Mouse (Mus musculus) layer of hippocampus, adult 8-10 months (tissue): Measurements from ENCODE around the gene Lcp1. TPM values are rescaled to one million over a fixed set of nuclear protein-coding genes. Genes with fewer than 3 reads are reported as not detected.

Experiments used
- DNase-seq, 2 experiments: peaks; one replicate each; pipeline ENCODE4 v3.0.0; 2022; ENCODE audit warnings: low spot score in 2 of 2
- total RNA-seq, 4 experiments: library from RNA; stranded (reverse); gene quantifications; 2 replicates each; pipeline ENCODE4 v1.2.4; 2022

Lcp1 gene
- total RNA-seq, 4 experiments from 2014 or later: 5.1 to 23.3 (median 13.0) TPM

- no peak for DNase-seq
Observed at GRCm38 (mm10) chr14:75176425-75177045, 45.6 kb downstream of the Lcp1 start.

- no peak for DNase-seq
Observed at GRCm38 (mm10) chr14:75177400-75177799, 46.5 kb downstream of the Lcp1 start.

- no peak for DNase-seq
Observed at GRCm38 (mm10) chr14:75178384-75178793, 47.5 kb downstream of the Lcp1 start.

GRCm38 (mm10) chr14:75178801-75179211 is 47.9 kb downstream of the Lcp1 start:
- DNase-seq: no peak

- no peak for DNase-seq
Observed at GRCm38 (mm10) chr14:75179255-75179963, 48.5 kb downstream of the Lcp1 start.

GRCm38 (mm10) chr14:75180551-75180978 is 49.7 kb downstream of the Lcp1 start:
- DNase-seq: no peak

GRCm38 (mm10) chr14:75181062-75181935 is 50.4 kb downstream of the Lcp1 start:
- no peak for DNase-seq

- DNase-seq: no peak
Observed at GRCm38 (mm10) chr14:75182378-75182777, 51.5 kb downstream of the Lcp1 start.

GRCm38 (mm10) chr14:75182831-75183230 is 51.9 kb downstream of the Lcp1 start:
- no peak for DNase-seq

- no peak for DNase-seq
Observed at GRCm38 (mm10) chr14:75184069-75184790, 53.3 kb downstream of the Lcp1 start.

GRCm38 (mm10) chr14:75185796-75186594 is 55.1 kb downstream of the Lcp1 start:
- no peak for DNase-seq

- no peak for DNase-seq
Observed at GRCm38 (mm10) chr14:75186858-75187415, 56.0 kb downstream of the Lcp1 start.

- DNase-seq: no peak
Observed at GRCm38 (mm10) chr14:75188521-75188920, 57.6 kb downstream of the Lcp1 start.

- no peak for DNase-seq
Observed at GRCm38 (mm10) chr14:75189031-75189430, 58.1 kb downstream of the Lcp1 start.

GRCm38 (mm10) chr14:75190683-75191082 is 59.8 kb downstream of the Lcp1 start:
- DNase-seq: no peak

GRCm38 (mm10) chr14:75192427-75192826 is 61.5 kb downstream of the Lcp1 start:
- no peak for DNase-seq

- no peak for DNase-seq
Observed at GRCm38 (mm10) chr14:75192858-75193257, 62.0 kb downstream of the Lcp1 start.

- DNase-seq: no peak
Observed at GRCm38 (mm10) chr14:75195530-75195929, 64.6 kb downstream of the Lcp1 start.

- DNase-seq: peak in 1 of 2 experiments; percentile 55
Observed at GRCm38 (mm10) chr14:75197027-75197426, 66.1 kb downstream of the Lcp1 start.

GRCm38 (mm10) chr14:75197660-75198059 is 66.8 kb downstream of the Lcp1 start:
- no peak for DNase-seq
